Mouse (Mus musculus) layer of hippocampus, postnatal 25 days (tissue): ENCODE measurements around the gene Gm9803. TPM values are rescaled to one million over a fixed set of nuclear protein-coding genes. Genes with fewer than 3 reads are reported as not detected.

Source experiments
- DNase-seq, 2 experiments: peaks; one replicate each; pipeline ENCODE4 v3.0.0; 2022; ENCODE audit warnings: mixed read lengths in 2 of 2, low spot score in 1 of 2; ENCODE audit errors: extremely low spot score in 1 of 2
- total RNA-seq, 2 experiments: library from RNA; stranded (reverse); gene quantifications; 2 replicates each; pipeline ENCODE4 v1.2.3; 2021

Gene Gm9803
- total RNA-seq, 2 experiments from 2014 or later = 15.7 TPM; not detected in 1

DNA sequence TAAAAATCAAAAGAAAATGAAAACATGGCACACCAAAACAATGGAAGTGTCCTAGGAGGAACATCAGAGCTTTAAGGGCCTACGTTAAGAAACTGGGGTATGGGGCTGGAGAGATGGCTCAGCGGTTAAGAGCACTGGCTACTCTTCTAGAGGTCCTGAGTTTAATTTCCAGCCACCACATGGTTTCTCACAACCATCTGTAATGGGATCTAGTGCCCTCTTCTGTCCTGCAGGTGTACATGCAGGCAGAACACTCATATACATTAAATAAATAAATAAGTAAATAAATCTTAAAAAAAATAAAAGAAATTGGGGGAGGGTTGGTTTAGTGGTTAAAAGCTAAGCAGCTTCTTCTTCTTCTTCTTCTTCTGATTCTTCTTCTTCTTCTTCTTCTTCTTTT, 37.4 kb downstream of the Gm9803 start:
- DNase-seq = no peak

Other genes starting within 250 kb of the Gm9803 start
- 1 to 10 TPM; 4.9 to 7.7 TPM for gene Bend3, start 45.3 kb upstream of the Gm9803 start, total RNA-seq
- 10 to 100 TPM; 42.3 to 42.6 TPM for gene 1700021F05Rik, start 16.9 kb downstream of the Gm9803 start, total RNA-seq
- 10 to 100 TPM; 15.0 to 16.6 TPM for gene Cd24a, start 54.2 kb downstream of the Gm9803 start, total RNA-seq